Mouse (Mus musculus): ENCODE results near the gene Sat1.

Sat1 gene

GRCm38 (mm10) chrX:155163553-155163952 lies 52.7 kb downstream of the Sat1 start:
- no peak for DNase-seq

Data from cerebellum, adult 18-20 months (tissue).